Mouse (Mus musculus) limb, embryonic 11.5 days (tissue): Measurements from ENCODE around the gene Zfp759. TPM values are rescaled to one million over a fixed set of nuclear protein-coding genes. Genes with fewer than 3 reads are reported as not detected.
"Not testable (repeated sequence)": the region's sequence is repeated elsewhere in the genome, so short reads cannot be mapped to it uniquely, and the experiment has no call there.

ENCODE experiments used
- ATAC-seq: fragments of 200-750 bp; cut with Nextera tagmentation; 2 replicates; pipeline ENCODE4 v1.8.0; 2017; ENCODE audit warnings: low read depth; ENCODE audit not compliant: insufficient number of reproducible peaks, low FRiP score, low TSS enrichment
- DNase-seq: peaks from one replicate; pipeline ENCODE4 v3.0.0-alpha.2; 2015; ENCODE audit warnings: low spot score
- H3K27ac ChIP-seq: fragments of 300-500 bp; sonication (generic); replicated peaks from 2 replicates; pipeline ENCODE4 v1.5.1; 2014; ENCODE audit warnings: low read depth, mild to moderate bottlenecking, low read length
- H3K27me3 ChIP-seq: fragments of 300-500 bp; sonication (generic); 2 replicates; pipeline ENCODE4 v1.6.1; 2014; ENCODE audit warnings: mild to moderate bottlenecking, low read length, mixed read lengths; ENCODE audit not compliant: control insufficient read depth, insufficient read depth
- H3K36me3 ChIP-seq: fragments of 300-500 bp; sonication (generic); 2 replicates; pipeline ENCODE4 v1.6.1; 2014; ENCODE audit warnings: mild to moderate bottlenecking, low read length, moderate library complexity, mixed read lengths; ENCODE audit not compliant: control insufficient read depth, insufficient read depth
- H3K4me1 ChIP-seq: fragments of 300-500 bp; sonication (generic); 2 replicates; pipeline ENCODE4 v1.6.1; 2014; ENCODE audit warnings: low read length, mixed read lengths; ENCODE audit not compliant: control insufficient read depth, insufficient read depth
- H3K4me2 ChIP-seq: fragments of 300-500 bp; sonication (generic); 2 replicates; pipeline ENCODE4 v1.6.1; 2014; ENCODE audit warnings: low read depth, mild to moderate bottlenecking, moderate library complexity; ENCODE audit not compliant: severe bottlenecking
- H3K4me3 ChIP-seq: fragments of 300-500 bp; sonication (generic); 2 replicates; pipeline ENCODE4 v1.5.1; 2014; ENCODE audit warnings: low read depth, low read length
- H3K9ac ChIP-seq: fragments of 300-500 bp; sonication (generic); 2 replicates; pipeline ENCODE4 v1.6.1; 2014; ENCODE audit warnings: mild to moderate bottlenecking, low read length
- H3K9me3 ChIP-seq: fragments of 300-500 bp; sonication (generic); 2 replicates; pipeline ENCODE4 v1.6.1; 2016; ENCODE audit warnings: low read length; ENCODE audit not compliant: control insufficient read depth
- WGBS: fragments of 180-500 bp; shearing (Covaris S2); extraction: QIAGEN DNeasy Blood & Tissue Kit; methylation state at CpG from one replicate; pipeline ENCODE4 v1.1.7; 2014; 5-methylcytosine and 5-hydroxymethylcytosine counted together
- polyA plus RNA-seq: library from polyadenylated mRNA; unstranded; fragments of >200 nt; fragmentation: Nextera tagmentation; extraction: Ambion mirVana; gene quantifications from 2 replicates; pipeline ENCODE4 v1.2.1, GENCODE M21; 2014

Zfp759 gene
- polyA plus RNA-seq, 1 experiment from 2014 or later: 2.3 TPM

GRCm38 (mm10) chr13:67108194-67108820 is 13.2 kb upstream of the Zfp759 start, which contains the start of gene Gm28557:
TSS of gene Gm28557 (minus strand) at chr13:67108604.
- Histone ChIP-seq H3K9me3 (no peaks in the 10 kb centered on the region), H3K9ac (peak within 1 kb of the TSS; percentile 62), H3K27ac (peak within 1 kb of the TSS; percentile 43), H3K4me1 (0 out of 2 replicates have a peak, but pooled peaks cover 4% of the 10 kb centered on the region), H3K4me3 (peak within 1 kb of the TSS; percentile 55), H3K27me3 (no peaks in the 10 kb centered on the region), H3K36me3 (no peaks in the 10 kb centered on the region; the same call in 1 of the 2 replicates), H3K4me2 (peak within 1 kb of the TSS; percentile 49)
- peak; percentile 96 for ATAC-seq
- 0% methylated on average over 17 of the region's 17 CpGs for WGBS
- DNase-seq: peak; percentile 92

- Histone ChIP-seq H3K36me3 (no peaks in the 10 kb centered on the region; the same call in 1 of the 2 replicates), H3K4me3 (peak overlapping the region; percentile 55), H3K9me3 (no peaks in the 10 kb centered on the region), H3K4me1 (0 out of 2 replicates have a peak, but pooled peaks cover 4% of the 10 kb centered on the region), H3K27ac (no peak overlapping the region), H3K4me2 (peak overlapping the region; percentile 1; the same call in 1 of the 2 replicates), H3K9ac (no peak overlapping the region), H3K27me3 (no peaks in the 10 kb centered on the region)
- 8% methylated on average over 9 of the region's 9 CpGs for WGBS
- DNase-seq (no peak), ATAC-seq (peak; percentile 76)
These were observed 12.6 kb upstream of the Zfp759 start for GRCm38 (mm10) chr13:67108821-67109206.

- ATAC-seq: no peak
- 80% methylated on average over 12 of the region's 12 CpGs for WGBS
These were observed 9.4 kb upstream of the Zfp759 start for GRCm38 (mm10) chr13:67112096-67112495.

GRCm38 (mm10) chr13:67113287-67113686 is 8.2 kb upstream of the Zfp759 start:
- WGBS: 86% methylated on average over 2 of the region's 2 CpGs
- H3K4me1 ChIP-seq: no peaks in the 10 kb centered on the region
- no peak overlapping the region for H3K4me3 ChIP-seq

More at GRCm38 (mm10) chr13:67112096-67112495, 9.4 kb upstream of the Zfp759 start:
- no peak overlapping the region for H3K4me3 ChIP-seq
- H3K27ac ChIP-seq: no peak overlapping the region
- H3K36me3 ChIP-seq: no peaks in the 10 kb centered on the region
- no peaks in the 10 kb centered on the region for H3K27me3 ChIP-seq
- no peaks in the 10 kb centered on the region for H3K9me3 ChIP-seq
- 0 out of 2 replicates have a peak, but pooled peaks cover 4% of the 10 kb centered on the region for H3K4me1 ChIP-seq
- H3K9ac ChIP-seq: no peak overlapping the region
- H3K4me2 ChIP-seq: no peak overlapping the region
- no peak for DNase-seq

GRCm38 (mm10) chr13:67116163-67116562 is 5.3 kb upstream of the Zfp759 start, which contains the start of gene Rslcan18:
TSS of gene Rslcan18 (minus strand) at chr13:67116263.
- not testable (repeated sequence) for ATAC-seq, H3K4me1 ChIP-seq, H3K27me3 ChIP-seq

More at GRCm38 (mm10) chr13:67113287-67113686, 8.2 kb upstream of the Zfp759 start:
- DNase-seq: no peak
- no peak overlapping the region for H3K9ac ChIP-seq
- H3K36me3 ChIP-seq: no peaks in the 10 kb centered on the region
- no peak overlapping the region for H3K4me2 ChIP-seq
- no peaks in the 10 kb centered on the region for H3K9me3 ChIP-seq
- ATAC-seq: no peak
- no peaks in the 10 kb centered on the region for H3K27me3 ChIP-seq
- H3K27ac ChIP-seq: no peak overlapping the region

GRCm38 (mm10) chr13:67124460-67124859 is 3.0 kb downstream of the Zfp759 start:
- WGBS: 85% methylated on average over 1 of the region's 1 CpGs
- no peaks in the 10 kb centered on the region for H3K9me3 ChIP-seq
- ATAC-seq (no peak), DNase-seq (no peak)
- H3K36me3 ChIP-seq: no peaks in the 10 kb centered on the region
- no peak overlapping the region for H3K4me2 ChIP-seq
- H3K4me3 ChIP-seq: no peak overlapping the region
- H3K4me1 ChIP-seq: no peaks in the 10 kb centered on the region
- H3K27me3 ChIP-seq: no peaks in the 10 kb centered on the region
- no peak overlapping the region for H3K27ac ChIP-seq
- H3K9ac ChIP-seq: no peak overlapping the region

More at GRCm38 (mm10) chr13:67116163-67116562, 5.3 kb upstream of the Zfp759 start, which contains the start of gene Rslcan18:
- H3K36me3 ChIP-seq, H3K4me2 ChIP-seq, H3K9me3 ChIP-seq, H3K9ac ChIP-seq, H3K4me3 ChIP-seq, DNase-seq, H3K27ac ChIP-seq: not testable (repeated sequence)
- WGBS: 92% methylated on average over 8 of the region's 8 CpGs

GRCm38 (mm10) chr13:67127507-67127906 is 6.0 kb downstream of the Zfp759 start:
- H3K9ac ChIP-seq, H3K4me2 ChIP-seq, H3K27me3 ChIP-seq, H3K9me3 ChIP-seq, ATAC-seq, H3K4me3 ChIP-seq, H3K4me1 ChIP-seq, H3K27ac ChIP-seq, DNase-seq, H3K36me3 ChIP-seq: not testable (repeated sequence)
- 76% methylated on average over 10 of the region's 10 CpGs for WGBS

- Histone ChIP-seq H3K27me3 (no peaks in the 10 kb centered on the region), H3K4me2 (peak overlapping the region; percentile 63), H3K4me3 (peak overlapping the region; percentile 67), H3K36me3 (no peaks in the 10 kb centered on the region), H3K9ac (peak overlapping the region; percentile 78), H3K4me1 (no peaks in the 10 kb centered on the region), H3K9me3 (no peaks in the 10 kb centered on the region), H3K27ac (no peak overlapping the region)
- peak; percentile 86 for DNase-seq
- peak; percentile 94 for ATAC-seq
- WGBS: 2% methylated on average over 18 of the region's 18 CpGs
These were observed 6.7 kb downstream of the Zfp759 start for GRCm38 (mm10) chr13:67128038-67128721.
